Mouse (Mus musculus) erythroblast, adult 5-6 weeks (primary cell): ENCODE measurements around the gene Stard13. TPM values are rescaled to one million over a fixed set of nuclear protein-coding genes. Genes with fewer than 3 reads are reported as not detected.

Source experiments
- ATAC-seq: replicated peaks from 2 replicates; pipeline ENCODE4 v1.8.0; 2016; ENCODE audit warnings: moderate number of reproducible peaks, mild to moderate bottlenecking, moderate TSS enrichment, inconsistent platforms; ENCODE audit not compliant: poor library complexity, low FRiP score, severe bottlenecking
- total RNA-seq, 2 experiments: library from RNA; stranded (forward) in 1 of 2; stranded (reverse) in 1 of 2; fragments of 150-400 nt in 1 of 2; fragments of 200-764, 138-1000 nt in 1 of 2; gene quantifications; 2 replicates each; pipeline versions ENCODE4 v1.2.3 to v1.2.4; 2015 to 2017; ENCODE audit warnings: low replicate concordance in 2 of 2

Gene Stard13
- total RNA-seq, 2 experiments from 2014 or later, result not detected

GRCm38 (mm10) chr5:151185286-151185856 is 48.3 kb downstream of the Stard13 start:
- no peak for ATAC-seq

GRCm38 (mm10) chr5:151183656-151184240 is 49.9 kb downstream of the Stard13 start:
- ATAC-seq, result no peak

- no peak for ATAC-seq
Measured at GRCm38 (mm10) chr5:151181288-151181687, 52.3 kb downstream of the Stard13 start.

GRCm38 (mm10) chr5:151180176-151180785 is 53.4 kb downstream of the Stard13 start:
- no peak for ATAC-seq

- ATAC-seq, result no peak
Measured at GRCm38 (mm10) chr5:151177171-151177570, 56.5 kb downstream of the Stard13 start.

- ATAC-seq, result no peak
Measured at GRCm38 (mm10) chr5:151175897-151176313, 57.7 kb downstream of the Stard13 start.

GRCm38 (mm10) chr5:151174485-151175460 is 58.9 kb downstream of the Stard13 start:
- no peak for ATAC-seq

GRCm38 (mm10) chr5:151173774-151174173 is 59.9 kb downstream of the Stard13 start:
- no peak for ATAC-seq

GRCm38 (mm10) chr5:151170168-151170750 is 63.4 kb downstream of the Stard13 start:
- no peak for ATAC-seq

GRCm38 (mm10) chr5:151168191-151168590 is 65.4 kb downstream of the Stard13 start:
- ATAC-seq, result no peak

GRCm38 (mm10) chr5:151167641-151168040 is 66.0 kb downstream of the Stard13 start:
- ATAC-seq, result no peak

- ATAC-seq, result no peak
Measured at GRCm38 (mm10) chr5:151166266-151166665, 67.4 kb downstream of the Stard13 start.

- no peak for ATAC-seq
Measured at GRCm38 (mm10) chr5:151165381-151166016, 68.1 kb downstream of the Stard13 start.

GRCm38 (mm10) chr5:151164815-151165214 is 68.8 kb downstream of the Stard13 start:
- no peak for ATAC-seq

- ATAC-seq, result no peak
Measured at GRCm38 (mm10) chr5:151162642-151163041, 71.0 kb downstream of the Stard13 start.

GRCm38 (mm10) chr5:151155247-151155646 is 78.4 kb downstream of the Stard13 start:
- ATAC-seq, result no peak

GRCm38 (mm10) chr5:151154780-151155179 is 78.9 kb downstream of the Stard13 start:
- ATAC-seq, result no peak

GRCm38 (mm10) chr5:151154030-151154429 is 79.6 kb downstream of the Stard13 start:
- no peak for ATAC-seq

GRCm38 (mm10) chr5:151151549-151151948 is 82.1 kb downstream of the Stard13 start:
- no peak for ATAC-seq
